Mouse (Mus musculus) heart, embryonic 11.5 days (tissue): ENCODE results near the gene Slit3. TPM values are rescaled to one million over a fixed set of nuclear protein-coding genes. Genes with fewer than 3 reads are reported as not detected.

Experiments
- ATAC-seq: fragments of 200-750 bp; cut with Nextera tagmentation; replicated peaks from 2 replicates; pipeline ENCODE4 v1.8.0; 2017; ENCODE audit warnings: moderate library complexity; ENCODE audit not compliant: insufficient number of reproducible peaks, low FRiP score, low TSS enrichment
- H3K27ac ChIP-seq: fragments of 300-500 bp; sonication (generic); 2 replicates; pipeline ENCODE4 v1.5.1; 2014; ENCODE audit warnings: mild to moderate bottlenecking, low read depth, low read length
- H3K27me3 ChIP-seq: fragments of 300-500 bp; sonication (generic); 2 replicates; pipeline ENCODE4 v1.6.1; 2014; ENCODE audit warnings: mild to moderate bottlenecking, low read length, mixed read lengths; ENCODE audit not compliant: control insufficient read depth, insufficient read depth
- H3K36me3 ChIP-seq: fragments of 300-500 bp; sonication (generic); 2 replicates; pipeline ENCODE4 v1.6.1; 2014; ENCODE audit warnings: mild to moderate bottlenecking, low read length, moderate library complexity, mixed read lengths; ENCODE audit not compliant: control insufficient read depth, insufficient read depth
- H3K4me1 ChIP-seq: fragments of 300-500 bp; sonication (generic); 2 replicates; pipeline ENCODE4 v1.6.1; 2014; ENCODE audit warnings: low read length; ENCODE audit not compliant: control insufficient read depth, insufficient read depth
- H3K4me2 ChIP-seq: fragments of 300-500 bp; sonication (generic); 2 replicates; pipeline ENCODE4 v1.6.1; 2014; ENCODE audit warnings: mild to moderate bottlenecking, moderate library complexity
- H3K4me3 ChIP-seq: fragments of 300-500 bp; sonication (generic); 2 replicates; pipeline ENCODE4 v1.5.1; 2014; ENCODE audit warnings: low read depth, low read length
- H3K9ac ChIP-seq: fragments of 300-500 bp; sonication (generic); 2 replicates; pipeline ENCODE4 v1.6.1; 2014; ENCODE audit warnings: mild to moderate bottlenecking, low read depth, low read length, moderate library complexity
- H3K9me3 ChIP-seq: fragments of 300-500 bp; sonication (generic); replicated peaks from 2 replicates; pipeline ENCODE4 v1.6.1; 2016; ENCODE audit warnings: low read length; ENCODE audit not compliant: control insufficient read depth
- WGBS: fragments of 180-500 bp; shearing (Covaris S2); extraction: QIAGEN DNeasy Blood & Tissue Kit; methylation state at CpG from one replicate; pipeline ENCODE4 v1.1.7; 2014; ENCODE audit not compliant: insufficient replicate concordance; 5-methylcytosine and 5-hydroxymethylcytosine counted together
- polyA plus RNA-seq: library from polyadenylated mRNA; unstranded; fragments of >200 nt; fragmentation: Nextera tagmentation; extraction: Ambion mirVana; gene quantifications from 2 replicates; pipeline ENCODE4 v1.2.1, GENCODE M21; 2014

Gene Slit3
- polyA plus RNA-seq, 1 experiment from 2014 or later, result 26.1 TPM

- no peak overlapping the region for H3K4me3 ChIP-seq
- H3K9ac ChIP-seq, result no peak overlapping the region
- H3K4me1 ChIP-seq, result no peaks in the 10 kb centered on the region
- no peaks in the 10 kb centered on the region for H3K9me3 ChIP-seq
- no peak overlapping the region for H3K27ac ChIP-seq
- ATAC-seq, result no peak
- H3K4me2 ChIP-seq, result no peak overlapping the region
- WGBS, result 82% methylated on average over 7 of the region's 7 CpGs
- H3K36me3 ChIP-seq, result no peaks in the 10 kb centered on the region
- H3K27me3 ChIP-seq, result no peaks in the 10 kb centered on the region
Measured at GRCm38 (mm10) chr11:35196777-35197176, 75.8 kb downstream of the Slit3 start.

- no peak overlapping the region for H3K9ac ChIP-seq
- no peaks in the 10 kb centered on the region for H3K27me3 ChIP-seq
- H3K4me3 ChIP-seq, result no peak overlapping the region
- WGBS, result 83% methylated on average over 6 of the region's 6 CpGs
- no peak for ATAC-seq
- H3K27ac ChIP-seq, result no peak overlapping the region
- no peaks in the 10 kb centered on the region for H3K36me3 ChIP-seq
- H3K4me1 ChIP-seq, result no peaks in the 10 kb centered on the region
- no peaks in the 10 kb centered on the region for H3K9me3 ChIP-seq
- H3K4me2 ChIP-seq, result no peak overlapping the region
Measured at GRCm38 (mm10) chr11:35198537-35199088, 77.6 kb downstream of the Slit3 start.

- H3K4me2 ChIP-seq, result no peak overlapping the region
- no peaks in the 10 kb centered on the region for H3K27me3 ChIP-seq
- no peak overlapping the region for H3K27ac ChIP-seq
- no peak overlapping the region for H3K9ac ChIP-seq
- no peak for ATAC-seq
- H3K4me3 ChIP-seq, result no peak overlapping the region
- H3K36me3 ChIP-seq, result no peaks in the 10 kb centered on the region
- H3K4me1 ChIP-seq, result 0 out of 2 replicates have a peak, but pooled peaks cover 8% of the 10 kb centered on the region
- no peaks in the 10 kb centered on the region for H3K9me3 ChIP-seq
- 73% methylated on average over 5 of the region's 5 CpGs for WGBS
Measured at GRCm38 (mm10) chr11:35202332-35202731, 81.3 kb downstream of the Slit3 start.

- Histone ChIP-seq H3K4me1 (0 out of 2 replicates have a peak, but pooled peaks cover 8% of the 10 kb centered on the region), H3K4me2 (no peak overlapping the region), H3K36me3 (no peaks in the 10 kb centered on the region), H3K27me3 (no peaks in the 10 kb centered on the region), H3K4me3 (no peak overlapping the region), H3K9me3 (no peaks in the 10 kb centered on the region), H3K27ac (no peak overlapping the region), H3K9ac (no peak overlapping the region)
- no peak for ATAC-seq
- WGBS, result 75% methylated on average over 10 of the region's 10 CpGs
Measured at GRCm38 (mm10) chr11:35203673-35204072, 82.6 kb downstream of the Slit3 start.

GRCm38 (mm10) chr11:35204084-35204483 is 83.1 kb downstream of the Slit3 start:
- Histone ChIP-seq H3K4me3 (no peak overlapping the region), H3K36me3 (no peaks in the 10 kb centered on the region), H3K4me1 (0 out of 2 replicates have a peak, but pooled peaks cover 8% of the 10 kb centered on the region), H3K9ac (no peak overlapping the region), H3K27me3 (no peaks in the 10 kb centered on the region), H3K4me2 (no peak overlapping the region), H3K9me3 (no peaks in the 10 kb centered on the region), H3K27ac (no peak overlapping the region)
- 47% methylated on average over 9 of the region's 9 CpGs for WGBS
- ATAC-seq, result no peak

- Histone ChIP-seq H3K9ac (no peak overlapping the region), H3K4me1 (no peaks in the 10 kb centered on the region), H3K36me3 (no peaks in the 10 kb centered on the region), H3K9me3 (no peaks in the 10 kb centered on the region), H3K27ac (no peak overlapping the region), H3K27me3 (no peaks in the 10 kb centered on the region), H3K4me3 (no peak overlapping the region), H3K4me2 (no peak overlapping the region)
- ATAC-seq, result 0 out of 2 replicates have a peak, but pooled peaks have one; percentile 31
- WGBS, result 65% methylated on average over 14 of the region's 14 CpGs
Measured at GRCm38 (mm10) chr11:35210728-35211682, 90.0 kb downstream of the Slit3 start.

GRCm38 (mm10) chr11:35224025-35224424 is 103.0 kb downstream of the Slit3 start:
- Histone ChIP-seq H3K4me3 (no peak overlapping the region), H3K36me3 (no peaks in the 10 kb centered on the region), H3K27me3 (no peaks in the 10 kb centered on the region), H3K27ac (no peak overlapping the region), H3K4me2 (no peak overlapping the region), H3K9me3 (no peaks in the 10 kb centered on the region), H3K9ac (no peak overlapping the region), H3K4me1 (peaks cover 6% of the 10 kb centered on the region)
- ATAC-seq, result no peak
- 62% methylated on average over 4 of the region's 4 CpGs for WGBS

- Histone ChIP-seq H3K4me3 (no peak overlapping the region), H3K27ac (peak overlapping the region; percentile 29; the same call in 1 of the 2 replicates), H3K4me1 (peaks cover 12% of the 10 kb centered on the region; the same call in 1 of the 2 replicates), H3K36me3 (no peaks in the 10 kb centered on the region), H3K27me3 (no peaks in the 10 kb centered on the region), H3K4me2 (no peak overlapping the region), H3K9me3 (no peaks in the 10 kb centered on the region), H3K9ac (no peak overlapping the region)
- WGBS, result 69% methylated on average over 10 of the region's 10 CpGs
- no peak for ATAC-seq
Measured at GRCm38 (mm10) chr11:35231361-35232090, 110.5 kb downstream of the Slit3 start.
